Mouse (Mus musculus) mature B cell (primary cell): Measurements from ENCODE around the gene Lamc2.
"Not testable (repeated sequence)": the region's sequence is repeated elsewhere in the genome, so short reads cannot be mapped to it uniquely, and the experiment has no call there.

ENCODE experiments used
- in situ Hi-C: fragments of 300-500 bp; cut with MboI; formaldehyde crosslinking; loops from 2 replicates; pipeline ENCODE4 v1.14.3; 2019

Gene Lamc2

GRCm38 (mm10) chr1:153095826-153096727, 90.2 kb downstream of the Lamc2 start:
- in situ Hi-C loops: no loop called here

DNA sequence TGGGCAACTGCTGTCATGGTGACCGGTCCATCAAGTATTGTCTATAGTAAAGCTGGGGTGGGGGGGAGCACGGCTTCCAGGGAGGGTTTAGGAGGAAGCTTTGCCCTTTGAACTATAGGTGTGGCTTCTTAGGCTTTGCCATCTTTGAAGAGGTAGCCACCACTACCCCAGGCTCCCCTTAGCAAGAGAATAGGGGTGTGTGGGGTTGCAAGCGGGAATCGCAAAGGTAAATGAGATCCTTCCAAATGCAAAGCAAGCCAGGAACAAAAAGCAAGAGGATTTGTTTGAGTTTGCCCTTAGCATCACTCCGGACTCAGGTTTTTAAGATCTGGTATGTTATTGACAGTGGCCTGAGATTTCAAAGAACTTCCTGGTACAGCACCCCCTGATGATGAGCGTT, 90.9 kb downstream of the Lamc2 start:
- in situ Hi-C loops: no loop called here

DNA sequence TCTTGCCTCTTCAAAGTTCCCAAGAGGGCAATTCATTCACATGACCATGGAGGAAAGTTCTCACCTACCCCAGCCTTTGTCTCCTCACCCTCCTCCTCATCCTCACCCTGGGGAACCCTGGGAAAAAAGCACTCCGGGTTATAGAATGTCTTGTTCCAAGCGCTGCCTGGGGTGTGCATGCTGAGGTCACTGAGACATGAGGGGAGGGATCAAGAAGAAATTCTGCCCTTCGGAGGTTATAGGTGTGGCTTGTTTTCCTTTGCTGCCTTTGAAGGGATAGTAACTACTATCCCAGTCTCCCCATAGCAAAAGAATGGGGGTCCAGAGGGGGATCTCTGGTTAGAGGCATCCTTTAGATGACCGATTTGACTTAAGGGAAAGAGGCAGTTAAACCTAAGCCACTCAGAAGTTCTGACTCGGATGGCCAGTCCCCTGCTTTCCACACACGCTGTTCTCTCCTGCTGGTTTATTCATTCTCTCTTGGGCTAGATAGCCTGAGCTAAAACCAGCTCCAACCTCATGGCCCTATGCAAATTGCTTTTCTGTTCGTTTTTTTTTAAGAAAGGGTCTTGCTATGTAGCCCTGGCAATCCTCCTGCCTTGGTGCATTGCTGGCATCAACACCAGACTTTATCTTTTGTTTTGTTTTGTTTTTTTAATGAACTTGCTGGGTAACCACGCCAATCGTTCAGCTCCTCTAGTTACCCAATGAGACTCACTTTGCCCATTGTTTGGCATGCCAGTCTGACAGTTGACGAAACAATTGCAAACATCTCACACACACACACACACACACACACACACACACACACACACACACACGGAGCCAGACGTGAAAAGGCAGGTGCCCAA, 91.8 kb downstream of the Lamc2 start:
- in situ Hi-C loops: no loop called here

DNA sequence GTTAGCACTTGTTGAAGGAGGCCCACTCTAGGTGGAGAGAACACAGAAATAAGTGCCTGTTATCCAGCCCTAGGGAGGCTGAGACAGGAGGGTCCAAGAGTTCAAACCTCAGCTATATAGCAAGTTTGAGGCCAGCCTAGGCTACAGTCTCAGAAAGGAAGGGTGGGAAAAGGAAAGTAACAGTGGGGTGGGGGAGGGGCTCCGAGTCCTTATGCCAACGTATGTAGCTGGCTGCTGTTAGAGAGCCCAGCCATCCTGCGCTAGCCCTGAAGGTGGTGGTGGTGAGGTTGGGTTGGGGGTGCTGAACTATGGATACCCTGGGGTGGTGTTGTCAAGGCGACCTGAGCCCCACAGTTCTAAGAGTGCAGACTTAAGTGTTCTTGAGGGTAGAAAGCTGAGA, 92.7 kb downstream of the Lamc2 start:
- in situ Hi-C loops: no loop called here

GRCm38 (mm10) chr1:153093172-153093571, 93.1 kb downstream of the Lamc2 start:
- in situ Hi-C loops: no loop called here

GRCm38 (mm10) chr1:153092237-153092975, 93.8 kb downstream of the Lamc2 start:
- in situ Hi-C loops: no loop called here

DNA sequence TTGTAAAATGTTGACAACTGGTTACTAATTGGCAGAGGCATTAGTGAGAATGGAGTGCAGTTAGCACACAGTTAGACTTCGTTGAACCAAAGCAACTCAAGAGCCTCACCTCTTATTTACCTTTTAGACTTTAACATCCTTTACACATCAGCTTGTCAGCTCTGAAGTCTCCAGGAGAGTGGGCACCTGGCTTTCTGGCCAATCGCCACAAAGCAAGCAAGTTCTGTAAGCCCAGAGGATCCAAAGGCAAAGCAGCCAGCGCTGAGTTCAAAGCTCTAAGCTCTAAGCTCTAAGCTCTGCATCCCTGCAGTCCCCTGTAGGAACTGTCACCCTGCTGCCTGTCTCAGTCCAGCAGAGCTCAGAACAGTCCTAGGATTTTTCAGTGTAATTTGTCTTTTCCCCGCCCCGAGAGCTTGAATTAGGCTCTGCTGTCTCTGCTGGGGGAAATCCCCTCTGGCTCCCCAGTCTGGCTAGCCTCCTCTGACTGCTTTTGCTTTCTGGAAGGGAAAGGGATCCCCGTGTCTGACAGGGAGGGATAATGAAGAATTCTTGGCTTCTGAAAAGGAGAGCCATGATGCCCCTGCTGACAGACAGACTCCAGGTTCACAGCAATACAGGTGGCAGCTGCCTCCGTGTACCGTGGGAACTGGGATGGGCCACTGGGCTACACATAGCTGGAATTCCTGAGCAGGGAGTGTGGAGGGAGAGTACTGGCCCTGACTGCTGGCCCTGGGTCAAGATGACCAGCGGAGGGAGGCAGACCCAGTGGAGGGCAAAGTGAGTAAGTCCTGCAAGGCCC, 94.6 kb downstream of the Lamc2 start:
- in situ Hi-C loops: no loop called here

- in situ Hi-C loops: no loop called here
Measured at GRCm38 (mm10) chr1:153090807-153091206, 95.4 kb downstream of the Lamc2 start.

DNA sequence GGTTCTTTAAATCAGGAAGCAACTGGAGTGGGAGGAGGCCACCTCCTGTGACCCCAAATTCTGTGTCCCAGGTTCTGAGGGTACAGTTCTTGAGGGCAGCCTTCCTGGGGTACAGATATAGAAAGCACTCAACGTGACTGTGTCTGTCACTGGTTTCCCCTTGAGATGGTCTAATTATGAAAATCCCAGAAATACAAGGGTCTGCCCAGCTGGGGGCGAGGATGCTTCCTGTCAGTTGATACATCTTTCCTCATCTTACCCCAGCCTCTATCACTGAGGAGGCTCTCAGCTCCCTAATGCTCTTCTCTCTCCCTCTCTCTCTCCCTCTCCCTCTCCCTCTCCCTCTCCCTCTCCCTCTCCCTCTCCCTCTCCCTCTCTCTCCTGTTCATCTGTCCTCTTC, 96.2 kb downstream of the Lamc2 start:
- in situ Hi-C loops: no loop called here

GRCm38 (mm10) chr1:153087771-153088170, 98.5 kb downstream of the Lamc2 start:
- in situ Hi-C loops: no loop called here

DNA sequence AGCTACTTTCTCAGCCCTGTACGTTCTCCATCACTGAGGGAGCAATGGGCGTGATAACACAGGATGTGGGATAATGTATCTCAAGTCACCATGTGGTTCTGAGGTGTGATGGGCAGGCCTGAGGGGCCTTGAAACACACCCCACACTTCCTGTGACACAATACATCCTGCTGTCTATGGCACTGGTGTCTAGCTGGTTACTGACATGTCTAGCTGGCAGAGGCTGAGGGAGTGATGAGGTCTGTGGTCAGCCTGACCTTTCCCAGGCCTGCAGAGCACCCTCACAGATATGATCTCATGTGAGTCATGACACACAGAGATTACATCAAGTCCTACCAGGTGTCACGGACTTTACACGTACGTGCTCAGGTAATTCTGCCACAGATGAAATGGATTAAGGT, 101.0 kb downstream of the Lamc2 start:
- in situ Hi-C loops: no loop called here

DNA sequence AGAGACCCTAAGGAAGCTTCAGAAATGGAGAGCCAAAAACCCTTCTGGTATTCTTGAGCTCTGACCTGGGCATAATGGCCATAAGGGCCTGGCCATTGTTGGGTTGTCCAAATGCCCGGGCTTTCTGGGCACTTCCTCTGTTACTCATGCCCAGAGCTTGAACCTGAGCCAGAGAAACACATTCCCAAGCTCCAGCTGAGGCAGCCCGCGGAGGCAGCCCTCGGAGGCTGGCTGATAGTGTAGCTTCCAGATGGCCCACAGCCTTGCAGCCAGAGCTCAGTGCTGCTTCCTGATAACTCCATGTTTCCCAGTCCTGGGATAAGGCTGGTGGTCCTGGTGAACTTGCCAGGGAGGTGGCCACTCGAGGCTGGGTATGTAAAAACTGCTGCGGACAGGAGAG, 102.1 kb downstream of the Lamc2 start:
- in situ Hi-C loops: no loop called here

DNA sequence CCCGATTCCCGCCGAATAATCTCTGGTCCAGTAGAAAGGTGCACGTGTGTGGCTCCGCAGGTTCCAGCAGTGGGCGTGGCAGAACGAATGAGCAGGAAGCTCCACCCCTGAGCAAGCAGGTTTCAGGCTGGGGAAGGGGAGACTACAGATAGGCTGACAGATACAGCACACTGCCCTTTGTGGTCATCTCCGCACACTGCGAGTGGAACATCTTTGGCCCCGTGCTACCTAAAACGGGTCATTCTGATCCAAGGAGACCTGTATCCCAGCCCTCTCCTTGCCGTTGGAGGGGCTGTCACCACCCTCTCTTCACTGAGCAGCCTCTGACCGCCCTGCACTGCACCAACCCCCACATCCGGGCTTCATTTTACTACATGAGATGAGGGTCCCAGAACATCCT, 103.0 kb downstream of the Lamc2 start:
- in situ Hi-C loops: not testable (repeated sequence)

DNA sequence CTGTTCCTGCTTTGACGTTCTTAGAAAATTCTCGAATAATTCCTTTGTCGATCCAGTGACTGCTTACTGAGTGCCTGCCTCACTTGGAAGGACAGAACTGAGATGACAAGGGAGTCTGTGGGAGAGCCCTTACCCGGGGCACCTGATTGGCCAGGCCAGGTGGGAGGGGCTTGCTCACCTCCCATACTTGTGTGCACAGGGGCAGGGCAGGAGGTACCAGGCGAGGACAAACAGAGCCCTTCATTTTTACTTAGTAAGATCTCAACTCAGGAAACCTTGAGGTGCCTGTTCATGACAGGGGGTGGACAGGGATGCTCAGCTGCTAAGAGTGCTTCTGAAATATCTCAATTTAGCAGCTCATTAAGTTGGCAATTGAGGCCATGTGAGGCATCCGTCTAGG, 110.3 kb downstream of the Lamc2 start:
- in situ Hi-C loops: no loop called here

DNA sequence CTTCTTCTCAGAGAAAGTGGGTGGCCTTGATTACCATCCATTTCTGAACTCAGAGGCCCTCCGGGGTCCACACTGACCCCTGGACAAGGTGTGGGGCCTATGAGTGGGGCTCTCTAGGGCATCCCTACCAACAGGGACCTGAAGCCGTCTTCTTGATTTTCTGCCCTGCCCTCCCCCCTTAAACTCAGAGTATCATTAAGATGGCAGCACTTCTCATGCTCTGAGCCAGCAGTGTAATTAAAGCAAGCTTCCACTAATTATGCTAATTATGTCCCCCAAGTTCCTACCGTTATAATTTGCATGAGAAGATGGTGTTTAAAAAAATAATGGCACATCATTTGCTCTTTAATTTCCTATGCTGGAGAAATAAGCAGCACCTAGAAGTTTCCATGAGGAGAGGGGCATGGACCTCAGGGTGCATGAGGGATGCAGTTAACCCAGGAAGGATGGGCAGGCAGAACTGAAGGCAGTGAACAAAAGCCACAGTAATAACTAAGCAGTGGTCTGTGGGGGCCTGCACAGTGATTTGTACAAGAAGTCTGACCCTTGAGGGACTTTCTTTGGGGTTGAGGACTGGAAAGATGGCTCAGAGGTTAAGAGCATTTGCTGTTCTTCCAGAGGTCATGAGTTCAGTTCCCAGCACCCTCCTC, 111.0 kb downstream of the Lamc2 start:
- in situ Hi-C loops: no loop called here

DNA sequence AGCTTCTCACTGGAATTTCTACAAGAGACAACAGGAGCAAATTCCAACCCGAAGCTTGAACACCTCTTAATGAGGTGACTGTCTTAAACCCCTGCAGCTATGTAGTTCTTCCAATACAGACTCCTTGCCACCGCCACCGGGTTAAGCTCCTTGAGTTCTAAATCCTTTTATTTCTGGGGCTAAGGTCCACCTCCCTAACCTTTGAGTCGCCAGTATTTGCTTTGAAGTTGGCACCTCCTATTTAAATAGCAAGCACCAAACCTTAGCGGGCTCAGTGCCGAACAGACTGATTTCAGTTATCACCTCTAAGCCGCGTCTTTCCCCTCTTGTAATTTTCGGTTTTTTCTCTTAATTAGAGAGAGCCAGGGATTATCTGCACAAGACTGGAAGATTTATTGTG, 112.8 kb downstream of the Lamc2 start:
- in situ Hi-C loops: no loop called here
